Mouse (Mus musculus) E14TG2a.4 (cell line): Measurements from ENCODE around the gene Tmc5.

Experiments used
- CTCF ChIP-seq: conservative IDR thresholded peaks from 2 replicates; pipeline ENCODE4 v1.5.1; 2014; ENCODE audit warnings: low read length
- POU5F1 ChIP-seq: IDR thresholded peaks from 2 replicates; pipeline ENCODE4 v1.6.1; 2014; ENCODE audit warnings: low read length, borderline replicate concordance

DNA sequence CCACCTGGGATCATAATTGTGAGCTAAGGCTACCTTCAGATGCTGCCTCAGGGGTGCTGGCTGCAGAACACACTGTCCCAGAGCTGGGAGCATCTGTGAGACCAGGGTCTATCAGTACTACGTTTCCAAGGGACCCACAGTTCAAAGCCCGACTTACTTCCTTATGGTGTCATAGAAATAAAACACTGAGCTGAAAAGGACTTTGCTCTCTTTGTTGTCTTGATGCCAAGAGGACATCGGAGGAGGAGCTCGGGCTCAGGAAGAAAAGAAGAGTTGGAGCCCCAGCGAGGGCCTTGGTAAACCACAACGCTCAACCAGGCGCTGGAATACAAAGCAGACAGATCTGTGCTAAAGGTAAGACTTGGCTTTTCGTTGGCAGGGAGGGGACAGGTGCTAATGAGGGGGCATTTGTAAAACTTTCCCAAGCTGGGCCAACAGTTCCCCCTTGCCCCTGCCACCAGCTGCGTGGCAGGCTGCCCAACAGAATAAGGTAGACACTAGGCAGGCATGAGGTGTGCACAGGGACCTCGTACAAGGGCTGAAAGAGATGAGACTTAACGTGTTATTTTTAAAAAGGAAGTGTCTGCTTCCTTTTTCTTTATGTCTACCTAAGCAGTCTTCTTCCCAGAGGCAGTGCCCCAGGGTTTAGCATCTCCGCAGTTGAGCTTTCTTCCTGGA, 3.0 kb downstream of the Tmc5 start:
- TF ChIP-seq CTCF (no peak), POU5F1 (no peak)
